12 mouse cellular contexts compared by ENCODE assay signal in the genomic region with DNA sequence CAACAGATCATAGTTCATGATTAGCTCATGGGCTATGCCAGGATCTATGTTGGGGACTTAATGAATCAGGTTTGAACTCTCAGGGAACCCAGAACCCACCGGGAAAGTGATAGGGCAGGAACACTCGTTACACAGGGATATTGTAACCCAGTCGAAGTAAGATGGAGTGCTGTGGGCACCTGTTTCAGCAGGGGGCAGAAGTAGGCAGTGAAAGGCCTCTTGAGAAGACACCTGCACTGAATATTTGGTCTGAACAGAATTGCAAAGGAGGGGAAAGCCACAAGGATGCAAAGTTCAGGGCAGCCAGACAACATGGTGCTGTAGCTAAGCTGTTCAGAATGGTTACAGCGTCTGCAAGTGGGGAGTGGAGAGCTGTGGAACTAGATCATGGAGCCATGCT.
DNase-seq lines count a peak whose midpoint lies in the region; ATAC-seq and TF ChIP-seq lines count a peak whose summit lies in the region.
"Had no signal": no experiment of that assay in that cellular context is flagged by ENCODE, and none has a peak within 500 bp of the region (broad histone marks: within the 10 kb centered on the region; RNA-seq: fewer than 3 reads in every experiment).

No protein-coding gene starts in this region.

- TF ChIP-seq POLR2A in cerebellum, adult 2 months (IDR thresholded peaks at IDR 0.05; ENCODE audit: borderline replicate concordance, insufficient read depth, low read length): no peak

- TF ChIP-seq CTCF in lung, postnatal 0 days (IDR thresholded peaks at IDR 0.05): peak; percentile 24; the same call in 1 of the 2 replicates
- no peak for TF ChIP-seq CTCF in cerebellum, adult 2 months (IDR thresholded peaks at IDR 0.05; ENCODE audit: borderline replicate concordance, insufficient read depth, low read depth, low read length)

- 59% methylated on average over 4 of the region's 4 CpGs for WGBS in heart, embryonic 10.5 days
- WGBS in lung, postnatal 0 days: 52% methylated on average over 4 of the region's 4 CpGs
- WGBS in limb, embryonic 11.5 days: 48% methylated on average over 4 of the region's 4 CpGs
- 65% methylated on average over 4 of the region's 4 CpGs for WGBS in cerebellum, adult 2 months

- no peak overlapping the region for H3K4me3 ChIP-seq in heart, embryonic 10.5 days
- no peak overlapping the region for H3K4me3 ChIP-seq in lung, postnatal 0 days (ENCODE audit: low read depth, low read length)
- H3K4me3 ChIP-seq in limb, embryonic 11.5 days (ENCODE audit: low read depth, low read length): no peak overlapping the region
- H3K4me3 ChIP-seq in cerebellum, adult 2 months (replicated peaks; ENCODE audit: insufficient read depth, low read depth, low read length): no peak overlapping the region

- H3K36me3 ChIP-seq in heart, embryonic 10.5 days: no peaks in the 10 kb centered on the region
- no peaks in the 10 kb centered on the region for H3K36me3 ChIP-seq in lung, postnatal 0 days (ENCODE audit: insufficient read depth, low read length)
- no peaks in the 10 kb centered on the region for H3K36me3 ChIP-seq in limb, embryonic 11.5 days (ENCODE audit: control insufficient read depth, insufficient read depth, low read length)

- H3K9ac ChIP-seq in lung, postnatal 0 days (replicated peaks; ENCODE audit: low read depth): no peak overlapping the region
- H3K9ac ChIP-seq in limb, embryonic 11.5 days (ENCODE audit: low read length): no peak overlapping the region

- no peak for TF ChIP-seq EP300 in lung, postnatal 0 days (IDR thresholded peaks at IDR 0.05)

- H3K4me1 ChIP-seq in heart, embryonic 10.5 days: peaks cover 18% of the 10 kb centered on the region
- no peaks in the 10 kb centered on the region for H3K4me1 ChIP-seq in lung, postnatal 0 days (ENCODE audit: insufficient read depth, low read depth, low read length)
- H3K4me1 ChIP-seq in limb, embryonic 11.5 days (ENCODE audit: control insufficient read depth, insufficient read depth, low read length): peaks cover 2% of the 10 kb centered on the region; the same call in 1 of the 2 replicates
- no peaks in the 10 kb centered on the region for H3K4me1 ChIP-seq in cerebellum, adult 2 months (ENCODE audit: control insufficient read depth, insufficient read depth, low read length)

- no peak overlapping the region for H3K4me2 ChIP-seq in lung, postnatal 0 days (replicated peaks; ENCODE audit: low read depth, low read length)
- no peak overlapping the region for H3K4me2 ChIP-seq in limb, embryonic 11.5 days (ENCODE audit: low read depth, severe bottlenecking)

- H3K9me3 ChIP-seq in heart, embryonic 10.5 days: no peaks in the 10 kb centered on the region
- no peaks in the 10 kb centered on the region for H3K9me3 ChIP-seq in lung, postnatal 0 days (ENCODE audit: low read length)
- no peaks in the 10 kb centered on the region for H3K9me3 ChIP-seq in limb, embryonic 11.5 days (ENCODE audit: control insufficient read depth, low read length)

- H3K27ac ChIP-seq in heart, embryonic 10.5 days: no peak overlapping the region
- no peak overlapping the region for H3K27ac ChIP-seq in lung, postnatal 0 days (ENCODE audit: low read length)
- no peak overlapping the region for H3K27ac ChIP-seq in limb, embryonic 11.5 days (replicated peaks; ENCODE audit: low read depth, low read length)
- H3K27ac ChIP-seq in cerebellum, adult 2 months (ENCODE audit: insufficient read depth, low read length): no peak overlapping the region

- no peaks in the 10 kb centered on the region for H3K27me3 ChIP-seq in heart, embryonic 10.5 days (ENCODE audit: insufficient read depth, poor library complexity, severe bottlenecking)
- H3K27me3 ChIP-seq in lung, postnatal 0 days (replicated peaks; ENCODE audit: insufficient read depth, low read length): no peaks in the 10 kb centered on the region
- H3K27me3 ChIP-seq in limb, embryonic 11.5 days (ENCODE audit: control insufficient read depth, insufficient read depth, low read length): no peaks in the 10 kb centered on the region
- H3K27me3 ChIP-seq in cerebellum, adult 2 months (ENCODE audit: control insufficient read depth, insufficient read depth, low read length): no peaks in the 10 kb centered on the region
- H3K27me3 ChIP-seq: CH12.LX had no signal

- ATAC-seq in lung, postnatal 0 days: no peak
- ATAC-seq in limb, embryonic 11.5 days (ENCODE audit: insufficient number of reproducible peaks, low FRiP score, low TSS enrichment, low read depth): no peak
- ATAC-seq: forebrain, embryonic 14.5 days; hindbrain, embryonic 16.5 days had no signal

- DNase-seq in heart, adult 11 months: peak; percentile 77
- DNase-seq in heart, embryonic 10.5 days (ENCODE audit: low spot score): no peak
- DNase-seq in lung, postnatal 0 days (ENCODE audit: low spot score): no peak
- no peak for DNase-seq in lung, postnatal 36 days
- peak; percentile 50 for DNase-seq in kidney, adult 18-20 months
- DNase-seq in limb, embryonic 11.5 days (ENCODE audit: low spot score): peak; percentile 58
- no peak for DNase-seq in cerebellum, adult 2 months
- DNase-seq in cerebellum, adult 9-10 months: no peak
- DNase-seq: thymus, postnatal 25 days had no signal

Comparison
In these comparisons a context has a peak if more than half of its experiments do, and no peak if none do; other contexts are left out.
1. DNase-seq: peak in heart, adult 11 months (single experiment), kidney, adult 18-20 months (single experiment) and limb, embryonic 11.5 days (single experiment); none in heart, embryonic 10.5 days (single experiment), lung, postnatal 0 days (single experiment), lung, postnatal 36 days (single experiment), cerebellum, adult 2 months (0 of 2) and cerebellum, adult 9-10 months (single experiment).